Mouse (Mus musculus) G1E (cell line): ENCODE measurements around the gene Tmem171. TPM values are rescaled to one million over a fixed set of nuclear protein-coding genes. Genes with fewer than 3 reads are reported as not detected.

ENCODE experiments used
- ATAC-seq: 2 replicates; pipeline ENCODE4 v1.8.0; 2016; ENCODE audit warnings: mild to moderate bottlenecking; ENCODE audit not compliant: insufficient number of reproducible peaks, poor library complexity, low FRiP score, severe bottlenecking; ENCODE audit errors: extremely low read depth
- DNase-seq: peaks from one replicate; pipeline ENCODE4 v3.0.0; 2012; ENCODE audit warnings: low spot score
- H3K27me3 ChIP-seq: 2 replicates; pipeline ENCODE4 v1.6.1; 2012; ENCODE audit warnings: mild to moderate bottlenecking, low read length, inconsistent platforms; ENCODE audit not compliant: insufficient read depth
- H3K36me3 ChIP-seq: replicated peaks from 2 replicates; pipeline ENCODE3; 2012; ENCODE audit warnings: mild to moderate bottlenecking, inconsistent platforms
- H3K4me1 ChIP-seq: 2 replicates; pipeline ENCODE4 v1.6.1; 2012; ENCODE audit warnings: low read depth, low read length, inconsistent platforms, mixed read lengths; ENCODE audit not compliant: insufficient read depth
- H3K4me3 ChIP-seq: 2 replicates; pipeline ENCODE4 v1.5.1; 2012; ENCODE audit warnings: low read depth, mild to moderate bottlenecking, inconsistent platforms, low read length, moderate library complexity, mixed read lengths
- H3K9me3 ChIP-seq: replicated peaks from 2 replicates; pipeline ENCODE4 v1.6.1; 2012; ENCODE audit warnings: inconsistent platforms
- CTCF ChIP-seq: IDR thresholded peaks from 2 replicates; pipeline ENCODE4 v1.5.1; 2012; ENCODE audit warnings: low read depth, low read length, inconsistent platforms, mixed read lengths
- GATA1 ChIP-seq: IDR thresholded peaks from 2 replicates; pipeline ENCODE4 v1.6.1; 2012; ENCODE audit warnings: borderline replicate concordance, low read length, inconsistent platforms, mixed read lengths
- GATA2 ChIP-seq: IDR thresholded peaks from 2 replicates; pipeline ENCODE4 v1.6.1; 2012; ENCODE audit warnings: low read depth, low read length, inconsistent platforms, borderline replicate concordance
- POLR2AphosphoS5 ChIP-seq: IDR thresholded peaks from 2 replicates; pipeline ENCODE4 v1.6.1; 2012; ENCODE audit warnings: low read depth, low read length, inconsistent platforms; ENCODE audit not compliant: insufficient replicate concordance
- TAL1 ChIP-seq: conservative IDR thresholded peaks from 2 replicates; pipeline ENCODE4 v1.6.1; 2012; ENCODE audit warnings: low read depth, low read length, inconsistent platforms, mixed read lengths
- polyA plus RNA-seq: library from polyadenylated mRNA; stranded (reverse); fragments of >175 nt; gene quantifications from 2 replicates; pipeline ENCODE4 v1.2.3, GENCODE M21; 2012
- total RNA-seq, 2 experiments: library from RNA; stranded (forward) in 1 of 2; stranded (reverse) in 1 of 2; fragments of 200-1000 nt in 1 of 2; fragments of >200 nt in 1 of 2; fragmentation: Nextera tagmentation in 1 of 2; gene quantifications; 2 replicates each; pipeline ENCODE4 v1.2.3; 2014 to 2017

The Tmem171 gene
- total and polyA plus RNA-seq, 3 experiments, result 0.11 TPM; not detected in 2

DNA sequence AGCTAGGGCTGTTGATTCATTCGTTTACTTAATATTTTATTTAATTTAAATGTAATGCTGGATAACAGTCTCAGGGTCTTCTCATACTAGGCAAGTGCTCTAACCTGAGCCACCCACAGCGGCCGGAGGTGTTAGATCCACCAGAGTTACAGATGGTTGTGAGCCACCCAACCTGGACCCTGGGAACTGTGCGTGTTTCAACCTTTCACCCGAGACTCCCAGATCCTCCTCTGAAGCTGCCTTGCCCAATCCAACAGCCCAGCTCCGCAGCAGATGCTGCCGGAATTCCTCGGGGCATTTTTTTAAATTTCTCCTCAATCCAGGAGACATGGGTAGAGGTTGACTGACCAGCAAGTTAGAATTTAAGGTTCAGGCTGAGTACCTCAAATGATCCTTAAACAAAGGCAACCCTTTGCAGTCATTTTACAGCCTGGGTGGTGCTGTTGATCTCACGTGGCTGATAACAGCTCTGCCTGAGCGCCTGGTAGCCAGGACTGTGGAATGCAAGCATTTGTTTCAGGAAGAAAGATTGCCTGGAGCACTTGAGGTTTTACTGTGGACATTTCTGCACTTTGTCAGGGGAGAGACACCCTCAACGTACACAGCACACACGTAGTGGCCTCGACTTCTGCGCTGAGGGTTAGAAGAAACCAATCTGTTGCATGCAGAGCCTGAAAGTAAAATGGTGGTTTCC lies 4.6 kb upstream of the Tmem171 start:
- no peak for DNase-seq
- Histone ChIP-seq H3K27me3 (peaks cover 16% of the 10 kb centered on the region), H3K4me3 (no peak overlapping the region), H3K4me1 (no peaks in the 10 kb centered on the region), H3K36me3 (no peaks in the 10 kb centered on the region), H3K9me3 (no peaks in the 10 kb centered on the region)
- no peak for ATAC-seq
- TF ChIP-seq POLR2AphosphoS5 (no peak), GATA1 (no peak), GATA2 (no peak), TAL1 (no peak), CTCF (no peak)

DNA sequence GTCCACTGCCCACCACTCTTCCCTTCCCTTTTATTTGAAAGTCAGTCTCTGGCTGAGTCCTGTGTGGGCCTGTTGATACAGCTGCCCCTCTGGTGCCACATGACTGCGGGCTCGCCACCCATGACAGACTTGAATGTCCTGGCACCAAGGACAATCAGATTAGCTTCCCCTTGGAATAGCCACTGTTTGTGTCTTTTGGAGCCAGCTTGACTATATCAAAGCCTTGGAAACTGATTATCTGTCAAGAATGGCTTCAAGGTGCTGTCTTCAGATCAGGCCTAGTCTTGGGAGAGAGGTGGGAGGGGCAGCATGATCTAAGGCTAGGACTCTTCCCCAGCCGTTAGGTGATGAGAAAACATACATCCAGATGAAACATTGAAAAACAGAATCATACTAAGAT lies 2.1 kb upstream of the Tmem171 start:
- Histone ChIP-seq H3K9me3 (no peaks in the 10 kb centered on the region), H3K4me1 (peaks cover 4% of the 10 kb centered on the region), H3K27me3 (peaks cover 9% of the 10 kb centered on the region; the same call in 1 of the 2 replicates), H3K36me3 (no peaks in the 10 kb centered on the region), H3K4me3 (no peak overlapping the region)
- DNase-seq (no peak), ATAC-seq (no peak)
- TF ChIP-seq POLR2AphosphoS5 (no peak), CTCF (no peak), TAL1 (no peak), GATA2 (no peak), GATA1 (no peak)

DNA sequence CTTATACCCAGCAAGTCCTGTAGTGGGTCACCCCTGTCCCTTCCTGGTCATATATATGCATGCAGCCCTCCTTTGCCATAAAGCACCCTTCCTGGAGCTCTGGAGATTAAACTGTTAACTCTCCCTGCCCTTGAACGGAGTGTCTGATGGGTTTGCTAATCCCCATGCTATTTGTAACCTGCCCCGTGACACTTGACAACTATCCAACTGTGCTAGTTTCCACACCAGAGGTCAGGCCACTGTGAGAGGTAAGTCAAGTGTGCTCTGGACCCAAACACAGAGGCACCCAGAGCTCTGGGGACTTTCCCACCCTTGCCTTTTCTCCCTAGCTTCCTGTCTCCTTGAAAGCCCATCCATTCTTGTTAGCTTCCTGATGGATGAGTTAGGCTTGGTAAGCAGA lies 912 bp upstream of the Tmem171 start:
- Histone ChIP-seq H3K9me3 (no peaks in the 10 kb centered on the region), H3K27me3 (peaks cover 6% of the 10 kb centered on the region; the same call in 1 of the 2 replicates), H3K4me1 (peaks cover 4% of the 10 kb centered on the region), H3K36me3 (no peaks in the 10 kb centered on the region), H3K4me3 (no peak overlapping the region)
- TF ChIP-seq TAL1, result no peak
- TF ChIP-seq CTCF, result no peak
- TF ChIP-seq POLR2AphosphoS5, result no peak
- TF ChIP-seq GATA2, result no peak
- no peak for TF ChIP-seq GATA1
- ATAC-seq (no peak), DNase-seq (no peak)

DNA sequence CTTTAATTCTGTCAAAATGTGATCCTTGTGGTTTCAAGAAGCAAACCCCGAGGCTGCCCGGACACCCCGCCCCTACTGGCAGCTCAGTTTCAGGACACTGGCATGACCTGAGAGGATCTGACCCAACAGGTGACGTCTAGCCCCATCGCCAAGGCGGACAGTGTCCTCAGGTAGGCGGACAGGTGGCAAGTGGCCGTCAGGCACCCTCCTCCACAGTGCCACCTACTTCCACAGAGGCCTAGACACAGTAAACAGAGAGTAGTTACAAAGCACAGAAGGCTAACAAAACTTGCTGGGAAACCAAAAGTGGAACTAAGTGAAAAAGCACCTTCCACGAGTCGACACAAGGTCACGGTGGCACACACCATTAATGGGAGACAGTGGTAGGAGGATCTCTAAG lies 1.3 kb downstream of the Tmem171 start:
- TF ChIP-seq CTCF, result no peak
- TF ChIP-seq GATA2, result no peak
- TF ChIP-seq TAL1, result no peak
- TF ChIP-seq POLR2AphosphoS5, result no peak
- TF ChIP-seq GATA1, result no peak
- ATAC-seq (no peak), DNase-seq (no peak)
- Histone ChIP-seq H3K4me1 (peaks cover 4% of the 10 kb centered on the region), H3K9me3 (no peaks in the 10 kb centered on the region), H3K36me3 (no peaks in the 10 kb centered on the region), H3K4me3 (0 out of 2 replicates have a peak overlapping the region, but pooled peaks have one; percentile 27), H3K27me3 (peaks cover 2% of the 10 kb centered on the region; the same call in 1 of the 2 replicates)

DNA sequence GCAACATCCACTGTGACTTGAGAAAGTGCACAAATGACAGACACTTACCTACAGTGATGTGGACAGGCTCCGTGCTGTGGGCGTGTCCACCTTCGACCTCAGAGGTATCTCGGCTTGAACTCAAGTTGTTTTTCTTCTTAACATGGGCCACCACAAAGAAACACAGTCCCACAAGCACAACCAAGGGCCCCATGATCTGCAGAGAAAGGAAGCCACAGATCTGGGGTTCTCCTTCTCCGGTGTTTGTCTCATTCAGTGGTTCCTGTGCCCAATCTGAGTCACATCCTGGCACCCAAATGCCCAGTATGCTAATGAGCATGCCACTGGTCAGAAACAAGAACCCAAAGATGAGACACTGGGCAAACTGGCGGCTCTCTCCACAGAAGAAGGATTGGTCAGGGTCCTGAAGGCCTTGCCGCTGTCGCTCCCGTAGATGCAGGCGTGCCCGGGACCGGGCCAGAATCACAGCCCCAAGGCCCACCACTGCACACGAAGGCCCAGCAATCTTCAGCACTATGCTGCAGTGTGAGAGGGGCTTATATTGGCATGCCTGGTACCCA lies 2.6 kb downstream of the Tmem171 start:
- no peaks in the 10 kb centered on the region for H3K36me3 ChIP-seq
- ATAC-seq (no peak), DNase-seq (no peak)
- H3K4me3 ChIP-seq, result no peak overlapping the region
- H3K27me3 ChIP-seq, result peaks cover 7% of the 10 kb centered on the region; the same call in 1 of the 2 replicates
- H3K4me1 ChIP-seq, result peaks cover 4% of the 10 kb centered on the region
- TF ChIP-seq GATA2, result no peak
- TF ChIP-seq CTCF, result no peak
- TF ChIP-seq TAL1, result no peak
- TF ChIP-seq POLR2AphosphoS5, result no peak
- no peak for TF ChIP-seq GATA1
- no peaks in the 10 kb centered on the region for H3K9me3 ChIP-seq

DNA sequence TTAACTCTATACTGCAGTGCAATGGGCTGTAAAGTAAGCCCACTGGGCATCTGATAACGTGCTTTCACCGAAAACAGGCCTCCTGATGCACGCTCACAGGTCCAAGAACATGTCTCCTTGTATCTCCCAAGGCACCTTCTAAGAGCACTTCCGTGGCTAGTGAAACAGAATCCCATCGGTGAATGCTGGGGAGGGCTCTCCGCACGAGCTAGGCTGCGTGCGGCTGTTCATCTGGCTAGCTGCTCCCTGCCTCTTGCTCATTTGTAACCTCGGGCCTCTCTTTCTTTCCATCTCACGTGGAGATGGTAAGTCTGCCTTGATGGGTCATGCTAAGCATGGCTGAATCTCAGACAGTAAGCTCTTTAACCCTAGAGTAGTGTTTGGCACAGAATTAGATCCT lies 3.7 kb downstream of the Tmem171 start:
- ATAC-seq, result no peak
- no peak overlapping the region for H3K4me3 ChIP-seq

More for the DNA sequence above, 3.7 kb downstream of the Tmem171 start:
- H3K36me3 ChIP-seq, result no peaks in the 10 kb centered on the region
- TF ChIP-seq TAL1, result no peak
- no peak for TF ChIP-seq GATA2
- no peak for TF ChIP-seq GATA1
- no peak for TF ChIP-seq POLR2AphosphoS5
- TF ChIP-seq CTCF, result no peak
- DNase-seq, result no peak
- peaks cover 4% of the 10 kb centered on the region for H3K4me1 ChIP-seq
- H3K27me3 ChIP-seq, result peaks cover 7% of the 10 kb centered on the region; the same call in 1 of the 2 replicates
- H3K9me3 ChIP-seq, result no peaks in the 10 kb centered on the region
